Mouse (Mus musculus) testis, adult 2 months (tissue): Measurements from ENCODE around the gene Mtf1.

ENCODE experiments used
- CTCF ChIP-seq: fragments of 200-500 bp; IDR thresholded peaks from 2 replicates; pipeline ENCODE4 v1.5.1; 2012; ENCODE audit warnings: low read depth, mild to moderate bottlenecking, inconsistent platforms, low read length, moderate library complexity; ENCODE audit not compliant: control insufficient read depth, insufficient read depth, insufficient replicate concordance
- POLR2A ChIP-seq: fragments of 200-500 bp; IDR thresholded peaks from 2 replicates; pipeline ENCODE4 v1.6.1; 2012; ENCODE audit warnings: low read depth, mild to moderate bottlenecking, inconsistent platforms, low read length, moderate library complexity; ENCODE audit not compliant: control insufficient read depth

DNA sequence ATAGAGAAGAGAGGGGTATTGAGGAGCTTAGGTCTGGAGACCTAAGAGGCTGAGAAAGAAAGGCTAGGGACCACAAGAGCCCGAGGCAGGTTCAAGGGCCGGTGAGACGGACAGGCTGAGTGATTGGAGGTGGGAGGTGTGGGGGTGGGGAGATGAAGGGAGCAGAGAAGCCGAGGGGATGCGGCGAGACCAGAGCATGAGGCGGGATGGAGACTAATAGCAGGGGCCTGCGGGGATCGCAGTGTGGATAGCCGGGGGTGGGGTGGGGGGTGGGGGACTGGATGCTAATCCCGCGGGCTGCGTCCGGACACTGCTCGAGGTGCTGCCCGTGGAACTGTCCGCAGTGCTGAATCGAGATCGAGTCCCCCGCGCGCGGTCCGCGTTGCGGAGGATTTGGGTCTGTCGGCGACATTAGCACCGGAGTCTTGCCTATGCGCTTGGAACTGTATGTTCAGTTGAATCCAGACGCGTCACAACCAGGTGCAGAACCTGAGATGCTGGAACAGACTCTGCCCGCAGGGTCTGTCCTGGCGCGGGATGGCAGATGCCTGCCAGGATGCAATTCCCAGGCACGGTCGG is 80.3 kb downstream of the Mtf1 start:
- TF ChIP-seq CTCF (no peak), POLR2A (no peak)
